Mouse (Mus musculus) adrenal gland, adult (tissue): Measurements from ENCODE around the gene Lifr.

Experiments used
- DNase-seq, 2 experiments: peaks; one replicate each; pipeline ENCODE4 v3.0.0; 2022 to 2023; ENCODE audit warnings: low spot score in 1 of 2; ENCODE audit not compliant: inconsistent age in 2 of 2

Lifr gene

GRCm38 (mm10) chr15:7154010-7154736, 63.8 kb downstream of the Lifr start:
- DNase-seq, result no peak

- peak; percentile 57 to 70 for DNase-seq
These were observed 64.3 kb downstream of the Lifr start for GRCm38 (mm10) chr15:7154737-7155090.

GRCm38 (mm10) chr15:7157658-7158057, 67.2 kb downstream of the Lifr start:
- DNase-seq, result no peak

GRCm38 (mm10) chr15:7159869-7160268, 69.5 kb downstream of the Lifr start:
- DNase-seq, result no peak

- DNase-seq, result no peak
These were observed 69.9 kb downstream of the Lifr start for GRCm38 (mm10) chr15:7160321-7160720.

- DNase-seq, result no peak
These were observed 73.4 kb downstream of the Lifr start for GRCm38 (mm10) chr15:7163851-7164250.

GRCm38 (mm10) chr15:7166735-7167134, 76.3 kb downstream of the Lifr start:
- no peak for DNase-seq

- DNase-seq, result no peak
These were observed 77.0 kb downstream of the Lifr start for GRCm38 (mm10) chr15:7167238-7167905.

GRCm38 (mm10) chr15:7167906-7168532, 77.6 kb downstream of the Lifr start:
- no peak for DNase-seq

GRCm38 (mm10) chr15:7172875-7173274, 82.5 kb downstream of the Lifr start:
- DNase-seq, result no peak

- DNase-seq, result no peak
These were observed 82.9 kb downstream of the Lifr start for GRCm38 (mm10) chr15:7173346-7173745.

- no peak for DNase-seq
These were observed 83.4 kb downstream of the Lifr start for GRCm38 (mm10) chr15:7173776-7174175.

GRCm38 (mm10) chr15:7180576-7180975, 90.2 kb downstream of the Lifr start:
- peak; percentile 41 to 59 for DNase-seq

GRCm38 (mm10) chr15:7187682-7188081, 97.3 kb downstream of the Lifr start:
- DNase-seq, result no peak

GRCm38 (mm10) chr15:7189678-7190454, 99.5 kb downstream of the Lifr start:
- no peak for DNase-seq

- no peak for DNase-seq
These were observed 100.7 kb downstream of the Lifr start for GRCm38 (mm10) chr15:7191074-7191473.

GRCm38 (mm10) chr15:7192582-7192981, 102.2 kb downstream of the Lifr start:
- no peak for DNase-seq

- DNase-seq, result no peak
These were observed 103.8 kb downstream of the Lifr start for GRCm38 (mm10) chr15:7194147-7194720.

GRCm38 (mm10) chr15:7194748-7195221, 104.4 kb downstream of the Lifr start:
- no peak for DNase-seq

- no peak for DNase-seq
These were observed 107.4 kb downstream of the Lifr start for GRCm38 (mm10) chr15:7197652-7198445.
